Mouse (Mus musculus): ENCODE measurements at regions not wholly inside any gene's neighbourhood (a gene's known extent, or its start where the extent isn't known, plus 50 kb on each side); places are given as distances from the start of the nearest gene placed in this dataset.

DNA sequence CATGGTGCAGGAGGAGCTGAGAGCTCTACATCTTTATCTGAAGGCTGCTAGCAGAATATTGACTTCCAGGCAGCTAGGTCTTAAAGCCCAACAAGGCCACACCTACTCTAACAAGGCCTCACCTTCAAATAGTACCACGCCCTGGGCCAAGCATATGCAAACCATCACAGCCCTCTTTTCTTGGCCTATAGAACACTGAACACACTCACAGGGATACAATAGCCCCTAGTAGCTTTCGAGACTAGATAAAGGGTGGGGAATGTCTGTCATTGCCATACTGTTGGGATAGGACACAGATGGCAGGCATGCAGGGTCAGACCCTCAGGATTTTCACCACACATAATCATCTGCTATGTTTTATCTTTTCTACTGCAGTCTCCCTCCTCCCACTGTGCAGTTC, 52.6 kb upstream of the Iqsec3 start:
- TF ChIP-seq CTCF (IDR thresholded peaks at IDR 0.05; ENCODE audit: borderline replicate concordance, insufficient read depth, low read length) (no peak), POLR2A (IDR thresholded peaks at IDR 0.05; ENCODE audit: low read depth, low read length) (no peak)

Measured in embryonic fibroblast, embryonic 13.5 days (primary cell).